Mouse (Mus musculus): ENCODE data around the gene Mcf2l.

- TF ChIP-seq CTCF (IDR thresholded peaks at IDR 0.05; ENCODE audit: low read depth) (no peak), EP300 (IDR thresholded peaks at IDR 0.05; ENCODE audit: low read depth) (no peak)
Measured at GRCm38 (mm10) chr8:12893797-12894578, 20.4 kb downstream of the Mcf2l start.

All from heart, postnatal 0 days (tissue).